Mouse (Mus musculus) ovary, postnatal 10 days (tissue): ENCODE data around the gene Gpr4.

ENCODE experiments used
- DNase-seq: peaks from one replicate; pipeline ENCODE4 v3.0.0; 2022; ENCODE audit warnings: low spot score

The Gpr4 gene

DNA sequence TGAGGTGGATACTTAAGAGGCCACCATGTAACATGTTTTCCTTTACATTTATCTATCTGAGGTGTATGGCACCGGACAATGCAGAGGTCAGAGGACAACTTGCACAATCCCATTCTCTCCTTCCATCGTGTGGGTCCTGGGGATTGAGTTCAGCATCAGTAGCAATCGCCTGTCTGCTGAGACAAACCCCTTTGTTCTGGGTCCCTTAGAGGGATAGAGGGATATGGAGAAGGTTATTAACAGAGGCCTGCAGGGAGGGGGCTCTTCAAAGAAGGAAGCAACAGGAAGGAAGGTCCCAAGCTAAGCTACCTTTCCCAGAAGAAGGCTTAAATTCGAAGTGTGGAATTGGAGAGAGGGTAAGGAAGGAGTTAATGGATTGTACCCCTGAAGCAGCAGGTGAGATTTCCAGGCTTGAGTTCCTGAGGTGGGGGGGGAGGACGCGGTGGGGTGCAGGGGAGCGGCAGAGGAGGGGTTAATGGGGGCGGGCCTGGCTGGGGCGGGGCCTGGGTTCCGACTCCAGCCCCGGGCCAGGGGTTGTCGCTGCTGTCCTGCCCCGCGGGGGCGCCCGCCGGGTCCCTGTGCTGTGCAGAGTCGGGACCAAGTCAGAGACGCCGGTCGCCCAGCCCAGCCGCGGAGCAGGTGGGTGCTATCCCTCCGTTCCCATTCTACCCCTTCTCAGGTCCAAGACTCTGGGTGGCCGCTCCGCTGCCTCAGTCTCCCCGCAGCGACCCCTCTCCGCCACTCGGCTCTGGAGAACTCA, at the start of gene Gpr4:
Gene Gpr4 (plus strand): TSS at position 543 of the 760 bp plus-strand sequence.
- DNase-seq, result no peak

DNA sequence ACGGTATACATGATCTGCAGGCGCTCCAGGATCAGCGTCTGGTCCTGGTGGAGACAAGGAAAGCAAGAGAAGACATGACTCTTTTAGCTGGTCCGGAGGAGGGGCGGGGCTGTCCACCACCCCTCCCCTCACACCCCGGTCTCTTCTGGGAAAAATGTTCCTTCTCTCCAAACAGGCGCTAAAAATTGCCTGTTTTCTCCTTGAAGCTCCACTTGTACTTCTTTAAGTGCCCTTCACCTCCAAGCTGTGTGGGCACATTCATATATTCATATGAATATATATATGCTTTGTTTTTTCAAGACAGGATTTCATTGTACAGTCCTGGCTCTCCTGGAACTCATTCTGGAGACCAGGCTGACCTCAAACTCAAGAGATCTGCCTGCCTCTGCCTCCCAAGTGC, 49.4 kb upstream of the Gpr4 start:
- DNase-seq, result no peak

DNA sequence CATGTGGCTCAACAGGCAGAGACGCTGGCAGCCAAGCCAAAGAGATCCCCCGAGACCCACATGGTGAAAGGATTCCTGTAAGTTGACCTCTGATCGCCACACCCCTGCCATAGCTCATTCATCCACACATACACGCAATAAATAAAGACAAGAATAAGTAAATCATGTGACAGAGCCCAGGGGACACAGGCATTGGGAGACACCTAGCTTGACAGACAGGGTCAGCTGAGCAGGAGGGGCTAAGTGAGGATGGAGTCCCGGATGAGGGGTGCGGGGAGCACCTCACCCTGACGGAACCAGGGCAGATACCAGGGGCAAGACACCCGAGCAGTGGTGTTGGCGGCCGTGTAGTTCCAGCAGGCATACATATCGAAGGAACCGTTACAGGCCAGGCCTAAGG, 48.6 kb upstream of the Gpr4 start:
- DNase-seq, result no peak

DNA sequence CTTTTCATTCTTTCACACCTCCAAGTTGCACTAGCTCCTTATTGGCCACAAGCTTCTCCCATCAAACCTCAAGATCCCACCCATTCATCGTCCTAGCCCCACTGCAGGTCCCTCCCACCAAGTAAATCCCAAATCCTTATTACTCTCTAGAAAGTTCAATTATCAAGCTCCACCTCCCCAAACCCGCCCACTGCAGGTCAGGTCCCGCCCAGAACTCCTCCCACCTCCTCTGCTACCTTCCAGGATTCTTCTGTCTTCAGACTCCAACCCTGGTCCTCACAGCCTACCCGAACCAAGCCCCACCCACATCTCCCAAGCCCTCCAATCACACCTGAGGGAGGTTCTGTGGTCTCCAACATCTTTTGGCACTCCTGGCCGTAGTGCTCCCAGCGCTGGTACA, 48.1 kb upstream of the Gpr4 start:
- no peak for DNase-seq

DNA sequence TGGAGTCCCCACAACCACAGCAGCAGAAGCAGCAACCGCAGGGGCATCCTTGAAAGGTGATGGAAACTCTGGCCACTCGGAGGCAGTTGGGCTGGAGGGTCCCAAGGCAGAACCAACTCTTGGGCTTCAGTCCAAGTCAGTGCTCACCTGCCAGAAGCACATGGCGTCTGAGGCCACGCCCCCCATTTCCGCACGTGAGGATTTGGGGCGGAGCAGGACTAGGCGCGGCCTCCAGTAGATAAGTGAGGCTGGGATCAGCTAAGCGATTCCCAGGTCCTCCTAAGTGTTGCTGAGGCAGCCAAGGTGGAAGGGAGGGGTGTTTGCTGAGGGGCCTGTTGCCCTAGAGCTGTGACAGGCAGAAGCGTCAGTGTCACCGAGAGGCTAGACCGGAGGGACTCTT, 47.4 kb upstream of the Gpr4 start:
- DNase-seq, result no peak

DNA sequence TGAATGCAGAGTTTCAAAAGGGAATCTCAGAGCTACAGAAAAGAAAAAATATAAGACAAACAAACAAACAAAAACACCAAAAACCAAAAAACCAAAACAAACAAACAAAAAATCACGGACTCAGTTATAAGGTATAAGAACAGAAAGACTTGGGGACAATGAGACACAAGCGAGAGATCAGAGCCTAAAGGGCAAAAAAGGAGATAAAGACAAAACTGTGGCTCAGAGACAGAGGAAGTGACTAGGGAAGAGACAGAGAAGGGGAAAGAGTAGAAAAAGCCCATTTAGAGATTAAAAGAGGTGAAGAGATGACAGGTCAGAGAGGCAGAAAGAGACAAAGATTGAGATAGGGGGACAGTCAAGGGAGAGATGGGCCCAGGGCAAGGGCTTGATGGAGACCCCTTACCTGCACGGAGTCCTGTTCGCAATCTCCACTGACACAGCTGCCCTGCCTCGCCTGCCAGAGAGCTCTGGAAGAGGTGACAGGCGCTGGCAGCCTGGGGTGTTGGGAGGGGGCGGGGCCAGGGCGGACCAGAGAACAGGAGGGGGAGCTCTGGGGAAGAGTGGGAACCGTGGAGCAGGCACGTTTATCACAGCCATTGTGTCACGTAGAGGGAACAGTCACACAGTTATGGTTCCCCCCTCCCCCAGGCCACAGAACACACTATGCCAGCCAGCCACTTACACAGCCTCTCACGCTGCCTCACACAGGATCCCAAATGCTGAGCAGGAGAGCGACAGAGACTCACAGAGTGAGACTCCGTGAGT, 46.5 kb upstream of the Gpr4 start, which contains the start of gene Gipr:
Gene Gipr (minus strand): TSS at position 472 of the 768 bp plus-strand sequence.
- no peak for DNase-seq

DNA sequence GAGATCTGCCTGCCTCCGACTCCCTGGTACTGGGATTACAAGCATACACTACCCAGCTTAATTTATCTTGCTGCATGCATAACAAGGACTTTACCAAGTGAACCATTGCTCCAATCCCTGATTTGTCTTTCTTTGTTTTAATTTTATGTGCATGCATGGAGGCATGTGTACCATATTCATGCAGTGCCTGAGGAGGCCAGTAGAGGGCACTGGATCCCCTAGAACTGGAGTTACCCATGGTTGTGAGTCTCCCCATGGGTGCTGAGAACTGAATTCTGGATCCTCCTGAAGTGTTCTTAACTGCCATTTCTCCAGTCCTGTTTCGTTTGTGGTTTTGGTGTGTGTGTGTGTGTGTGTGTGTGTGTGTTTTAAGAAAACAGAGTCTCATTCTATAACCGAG, 45.3 kb upstream of the Gpr4 start:
- DNase-seq, result no peak

DNA sequence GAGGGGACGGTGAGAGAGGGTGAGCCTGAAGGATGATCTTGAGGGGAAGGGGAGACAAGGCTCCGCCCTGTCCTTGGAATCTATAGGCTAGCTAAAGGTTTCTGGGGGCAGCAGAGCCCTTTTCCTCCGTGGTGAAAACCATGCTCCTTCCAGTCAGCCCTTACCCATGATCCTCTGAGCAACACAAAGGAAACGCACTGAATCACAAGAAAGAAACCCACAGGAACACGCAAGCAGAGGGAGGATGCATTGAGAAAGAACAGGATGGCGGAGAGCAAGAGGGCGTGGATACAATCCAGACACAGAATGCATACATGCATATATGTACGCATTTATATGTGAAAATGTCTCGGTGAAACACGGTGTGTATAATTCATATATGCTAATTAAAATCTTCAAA, 42.8 kb upstream of the Gpr4 start:
- no peak for DNase-seq

DNA sequence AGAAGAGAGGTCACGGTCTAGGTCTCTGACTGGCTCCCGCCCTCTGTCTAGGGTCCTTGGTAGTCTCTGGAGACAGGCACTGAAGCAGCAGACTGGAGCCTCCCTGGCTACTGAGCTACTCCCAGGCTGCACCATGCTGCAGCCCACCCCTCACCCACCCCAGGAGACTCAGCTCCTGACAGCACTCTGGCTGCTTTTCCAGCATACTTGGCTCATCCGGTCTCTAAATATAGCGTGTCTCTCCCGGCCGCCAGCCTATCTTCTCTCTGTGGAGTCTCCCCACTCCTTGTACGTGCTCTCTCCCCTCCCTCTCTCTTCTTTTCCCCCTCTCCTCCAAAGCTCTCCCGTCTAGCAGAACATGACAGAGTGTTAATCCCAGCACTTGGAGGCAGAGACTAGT, 42.2 kb upstream of the Gpr4 start:
- no peak for DNase-seq

DNA sequence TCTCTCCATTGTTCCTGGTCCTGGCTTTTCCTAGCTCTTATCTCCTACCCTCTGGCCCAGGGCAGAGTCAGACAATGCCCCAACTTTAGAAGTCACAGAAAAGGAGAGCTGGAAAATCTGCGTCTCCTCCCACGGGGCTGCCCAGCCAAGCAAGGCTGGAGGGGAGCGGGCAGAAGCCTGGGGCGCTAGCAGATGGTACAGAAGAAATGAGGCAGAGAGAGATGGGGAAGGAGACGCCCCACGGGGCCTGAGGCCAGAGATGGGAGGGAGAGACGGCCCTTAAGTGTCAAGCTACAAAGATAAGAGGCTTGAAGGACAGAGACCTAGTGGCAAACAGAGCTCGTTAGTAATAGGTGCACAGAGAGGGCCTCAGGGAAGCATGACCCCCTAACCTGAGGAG, 40.5 kb upstream of the Gpr4 start:
- DNase-seq, result no peak

DNA sequence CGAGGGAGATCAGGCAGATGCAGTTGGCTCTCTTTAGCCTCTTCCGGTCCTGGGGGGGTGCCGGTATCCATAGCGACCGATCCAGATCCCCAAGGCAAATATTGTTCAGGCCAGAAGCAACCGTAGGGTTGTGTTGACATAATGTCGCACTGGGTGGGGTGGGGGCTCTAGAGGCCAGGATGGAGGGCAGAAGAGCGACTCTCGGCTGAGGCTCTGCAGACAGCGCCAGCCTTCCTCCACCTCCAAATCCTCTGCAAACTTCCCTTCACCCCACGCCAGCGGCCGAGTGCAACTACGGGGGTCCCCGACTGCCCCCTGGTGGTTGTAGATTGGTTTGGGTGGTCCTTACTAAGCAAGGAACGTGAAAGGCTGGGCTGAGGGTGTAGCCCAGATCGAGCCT, 39.5 kb upstream of the Gpr4 start:
- peak; percentile 77 for DNase-seq

DNA sequence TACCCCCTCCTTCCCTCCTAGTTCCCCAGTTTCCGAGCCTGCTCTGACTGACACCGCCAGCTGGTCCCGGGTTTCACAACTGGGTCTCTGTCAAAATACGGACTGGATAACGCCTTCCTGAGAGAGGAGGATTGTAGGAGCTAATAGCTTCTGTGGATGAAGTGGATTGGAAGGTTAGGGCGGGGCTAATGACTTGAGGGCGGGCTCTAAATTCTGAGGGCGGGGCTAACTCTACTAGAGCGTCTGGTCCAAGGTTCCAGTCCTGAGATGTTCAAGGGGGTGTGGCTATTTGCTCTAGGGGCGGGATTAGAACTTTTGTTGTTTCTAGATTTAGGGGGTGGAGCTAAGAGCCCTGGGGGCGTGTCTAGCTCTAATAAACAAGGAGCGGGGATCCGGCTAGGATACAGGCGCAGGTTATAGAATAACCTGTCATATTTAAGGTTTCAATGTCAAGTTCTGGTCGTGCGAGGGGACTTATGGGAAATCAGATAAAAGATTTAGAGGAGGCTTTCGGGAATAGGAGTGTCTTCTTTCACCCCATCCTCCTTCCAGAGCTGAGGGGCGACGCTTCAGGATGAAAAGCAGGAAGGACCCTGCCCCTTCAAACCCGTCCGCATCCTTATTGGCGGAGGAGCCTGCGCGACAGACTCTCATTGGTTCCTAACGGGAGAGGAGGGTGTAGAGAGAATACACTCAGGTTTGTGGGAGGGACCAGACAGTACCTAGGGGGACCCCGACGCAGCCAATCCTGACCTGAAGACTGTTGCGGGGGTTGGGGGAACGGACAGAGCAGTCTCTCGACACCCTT, 36.4 kb upstream of the Gpr4 start, which contains the start of gene Eml2:
Gene Eml2 (plus strand): TSS at position 714 of the 808 bp plus-strand sequence.
- no peak for DNase-seq

DNA sequence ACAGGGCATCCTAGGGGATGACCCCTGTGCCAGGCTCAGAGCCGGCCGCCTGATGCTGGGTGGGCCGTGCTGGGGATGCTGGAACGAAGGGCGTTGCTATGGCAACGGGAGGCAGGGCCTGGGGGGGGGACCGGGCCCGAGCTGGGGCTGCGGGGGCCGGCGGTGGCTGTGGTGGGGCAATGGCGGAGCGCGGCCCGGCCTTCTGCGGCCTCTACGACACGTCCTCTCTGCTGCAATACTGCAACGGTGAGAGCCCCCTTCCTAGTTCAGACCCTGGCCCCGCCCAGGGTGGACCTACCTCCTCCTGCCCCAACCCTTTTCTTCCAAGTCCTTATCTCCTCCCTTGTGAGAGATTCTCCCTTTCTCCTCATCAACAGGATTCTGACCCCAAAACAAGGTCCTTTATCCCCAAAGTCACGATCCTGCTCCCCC, 35.8 kb upstream of the Gpr4 start:
- no peak for DNase-seq

DNA sequence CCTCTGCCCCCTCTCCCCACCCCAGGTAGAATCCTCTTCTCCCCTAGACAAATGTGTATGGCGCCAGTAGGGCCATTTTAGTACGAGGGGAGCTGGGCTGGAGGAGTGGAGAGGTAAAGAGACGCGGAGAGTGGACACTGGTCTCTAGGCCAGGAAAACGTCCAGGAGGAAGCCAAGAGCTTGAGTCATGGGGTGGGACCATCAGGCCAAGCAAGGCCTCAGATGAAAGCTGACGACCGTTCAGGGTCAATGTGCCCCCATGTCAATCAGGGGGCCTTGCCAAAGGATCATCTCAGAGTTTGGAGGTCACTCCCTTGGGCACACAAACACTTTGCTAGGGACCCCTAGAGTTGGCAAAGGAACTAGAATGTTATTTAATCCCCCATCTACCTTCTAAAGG, 35.1 kb upstream of the Gpr4 start:
- no peak for DNase-seq

DNA sequence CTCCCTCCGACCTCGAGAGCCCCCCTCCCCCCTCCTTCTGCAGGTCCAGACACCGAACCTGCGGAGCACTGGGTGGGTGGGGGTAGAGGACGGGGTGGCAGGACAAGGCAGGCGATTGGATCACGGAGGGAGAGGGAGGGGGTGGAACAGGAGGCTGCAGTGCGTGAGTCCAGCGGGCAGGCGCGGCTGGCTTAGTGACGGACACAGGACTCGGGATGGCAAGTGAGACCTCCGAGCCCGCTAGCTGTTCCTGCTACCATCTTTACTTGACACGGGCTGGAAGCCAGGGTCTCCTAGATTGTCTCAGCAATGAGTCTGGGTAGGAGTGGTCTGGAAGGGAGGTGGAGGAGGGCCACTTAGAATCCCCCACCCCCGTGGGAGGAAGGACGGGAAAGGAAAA, 34.3 kb upstream of the Gpr4 start:
- no peak for DNase-seq

DNA sequence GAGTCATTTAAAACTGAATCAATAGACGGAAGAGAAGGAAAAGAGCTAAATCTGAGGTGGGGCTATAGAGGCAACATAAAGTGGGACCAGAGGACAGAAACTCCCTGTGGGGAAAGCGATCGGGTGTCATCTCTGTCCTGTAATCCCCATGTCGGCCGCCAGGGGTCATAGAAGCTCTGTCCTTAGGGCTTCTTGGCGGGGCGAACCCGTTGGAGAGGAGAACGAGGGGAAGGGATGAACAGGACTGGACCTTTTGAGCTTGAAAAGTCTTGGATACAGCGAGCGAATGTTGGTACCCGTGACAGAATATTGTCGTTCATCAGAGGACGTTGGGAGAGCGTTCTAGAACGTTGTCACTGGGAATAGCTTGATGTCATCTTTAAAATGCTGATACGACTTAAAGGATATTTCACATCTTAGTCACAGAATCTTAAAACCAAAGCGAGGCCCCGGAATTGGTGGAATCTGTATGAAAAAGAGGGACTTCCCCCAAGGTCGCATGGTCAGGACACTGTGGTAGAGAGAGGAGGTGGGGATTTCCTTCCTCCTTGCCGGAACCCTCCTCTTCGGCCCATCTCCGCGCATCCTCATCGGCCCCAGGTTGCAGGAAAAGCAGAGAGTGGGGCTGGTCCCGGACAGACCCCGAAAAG, 33.8 kb upstream of the Gpr4 start:
- DNase-seq, result no peak

DNA sequence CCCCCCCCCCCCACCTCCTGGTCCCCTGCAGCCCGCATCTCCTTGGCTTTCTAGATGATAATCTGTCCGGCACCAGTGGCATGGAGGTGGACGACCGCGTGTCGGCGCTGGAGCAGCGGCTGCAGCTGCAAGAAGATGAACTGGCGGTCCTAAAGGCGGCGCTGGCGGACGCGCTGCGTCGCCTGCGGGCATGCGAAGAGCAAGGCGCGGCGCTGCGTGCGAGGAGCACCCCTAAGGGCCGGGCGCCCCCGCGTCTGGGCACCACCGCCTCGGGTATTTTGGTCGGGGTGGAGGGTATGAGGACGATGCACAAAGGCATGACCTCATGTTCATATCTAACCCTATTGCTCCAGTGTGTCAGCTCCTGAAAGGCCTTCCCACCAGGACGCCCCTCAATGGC, 33.2 kb upstream of the Gpr4 start:
- no peak for DNase-seq

DNA sequence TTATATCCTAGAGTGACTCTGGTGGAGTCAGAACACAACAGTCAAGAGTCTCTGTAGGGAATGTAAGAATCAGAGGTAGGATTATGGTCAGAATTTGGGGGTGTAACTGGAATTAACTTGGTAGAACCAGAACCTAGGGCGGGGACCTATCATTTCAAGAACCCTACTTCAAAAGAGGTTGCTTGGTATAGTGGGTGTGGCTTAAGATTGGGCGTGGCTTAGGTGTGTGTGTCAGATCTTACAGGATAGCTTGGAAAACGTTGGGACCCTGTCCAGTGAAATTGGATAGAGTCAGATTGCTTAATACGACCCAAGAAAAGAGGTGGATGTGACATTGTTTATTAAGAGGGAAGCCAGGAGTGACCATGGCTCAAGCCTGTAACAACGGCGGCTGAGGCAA, 32.4 kb upstream of the Gpr4 start:
- DNase-seq, result no peak

DNA sequence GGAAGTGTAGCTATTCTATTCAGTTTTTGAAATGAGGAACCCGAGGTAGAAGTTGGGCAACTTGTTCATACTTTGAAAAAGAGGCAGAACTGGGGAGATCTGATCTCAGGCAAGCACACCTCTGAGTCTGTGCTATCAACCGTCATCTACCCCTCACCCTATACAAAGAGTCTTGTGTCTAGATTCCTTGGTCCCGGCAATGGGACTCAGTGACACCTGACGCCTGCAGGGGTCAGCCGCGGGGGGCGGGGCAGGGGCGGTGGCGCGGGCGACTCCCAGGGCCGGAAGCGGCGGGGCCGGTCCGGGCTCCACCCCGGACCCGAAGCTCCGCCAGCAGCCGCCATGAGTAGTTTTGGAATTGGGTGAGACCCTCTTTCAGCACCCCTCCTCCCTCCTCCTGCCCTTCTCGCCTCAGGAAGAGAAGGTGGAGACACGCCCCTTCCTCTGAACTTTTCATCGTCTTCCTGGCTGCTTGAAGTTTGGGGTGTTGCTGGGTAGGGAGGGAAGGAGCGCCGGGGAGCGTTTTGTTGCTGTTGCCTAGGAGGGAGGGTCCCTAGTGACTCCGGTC, 31.4 kb upstream of the Gpr4 start:
- DNase-seq, result no peak

DNA sequence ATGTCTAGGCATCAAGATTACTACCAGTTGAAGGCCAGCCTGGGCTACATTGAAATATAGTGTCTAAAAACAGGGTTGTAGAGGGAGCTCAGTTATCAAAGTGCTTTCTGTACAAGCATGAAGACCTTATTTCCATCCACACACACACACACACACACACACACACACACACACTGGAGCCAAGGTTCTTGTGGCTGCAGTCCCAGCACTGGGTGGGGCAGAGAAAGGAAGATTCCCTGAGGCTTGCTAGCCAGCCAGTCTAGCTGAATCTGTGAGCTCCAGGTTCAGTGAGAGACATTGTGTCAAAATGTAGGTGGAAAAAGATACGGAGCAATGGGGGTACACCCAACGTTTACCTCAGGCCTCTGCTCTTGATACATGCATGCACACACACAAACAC, 28.1 kb upstream of the Gpr4 start:
- no peak for DNase-seq

DNA sequence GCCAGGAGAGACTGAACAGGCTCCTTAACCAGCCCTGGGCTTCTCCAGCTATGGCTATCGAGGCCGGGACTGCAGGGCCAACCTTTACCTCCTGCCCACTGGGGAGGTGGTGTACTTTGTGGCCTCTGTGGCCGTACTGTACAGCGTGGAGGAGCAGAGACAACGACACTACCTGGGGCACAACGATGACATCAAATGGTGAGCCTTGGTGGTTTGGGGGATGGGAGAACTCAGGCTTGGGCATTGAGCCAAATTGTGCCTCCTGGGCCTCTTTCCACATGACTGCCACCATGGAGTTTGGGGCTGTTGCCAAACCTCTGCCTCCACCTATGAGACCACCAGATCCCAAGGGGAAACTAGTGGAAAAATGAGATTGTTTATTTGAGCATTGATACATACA, 27.6 kb upstream of the Gpr4 start:
- DNase-seq, result no peak

DNA sequence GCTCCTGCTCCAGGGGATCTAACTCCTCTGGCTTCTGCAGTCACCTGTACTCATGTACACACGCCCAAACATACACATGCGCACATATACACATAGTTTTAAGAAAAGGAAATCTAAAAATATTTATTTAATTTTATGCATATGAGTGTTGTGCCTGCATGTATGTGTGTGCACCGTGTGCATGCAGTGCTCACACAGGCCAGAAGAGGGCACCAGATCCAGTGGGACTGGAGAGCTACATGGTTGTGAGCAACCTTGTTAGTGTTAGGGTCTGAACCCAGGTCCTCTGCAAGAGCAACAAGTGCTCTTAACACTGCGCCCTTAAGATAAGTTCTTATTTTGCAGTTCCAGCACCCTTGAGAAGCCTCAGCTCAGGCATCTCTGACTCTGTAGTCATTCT, 17.7 kb upstream of the Gpr4 start:
- DNase-seq, result no peak
